Mouse (Mus musculus): Measurements from ENCODE around the gene Slc9a5.

Gene Slc9a5

DNA sequence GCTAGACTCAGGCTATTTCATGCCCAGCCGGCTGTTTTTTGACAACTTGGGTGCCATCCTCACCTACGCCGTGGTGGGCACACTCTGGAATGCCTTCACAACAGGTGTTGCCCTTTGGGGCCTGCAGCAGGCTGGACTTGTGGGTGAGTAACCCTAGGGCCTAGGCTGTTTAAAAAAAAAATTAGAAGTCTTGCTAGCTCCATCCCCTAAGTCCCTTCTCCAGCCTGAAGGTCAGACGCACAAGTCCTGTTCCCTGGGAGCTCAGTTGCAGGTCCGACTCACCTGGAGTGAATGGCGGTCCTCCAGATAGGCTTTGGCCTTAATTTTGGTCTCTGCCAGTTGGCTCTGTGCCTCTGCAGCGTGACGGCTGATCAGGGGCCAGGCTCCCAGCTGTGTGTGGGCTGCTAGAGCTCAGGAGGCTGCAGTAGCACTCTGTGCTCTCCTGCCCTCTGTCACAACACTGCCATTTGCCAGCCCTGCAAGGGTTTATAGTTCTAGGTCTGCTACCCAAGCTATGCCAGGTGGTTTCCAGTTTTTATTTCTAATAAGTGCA, 5.0 kb downstream of the Slc9a5 start:
- no peak for DNase-seq (ENCODE audit: low read depth, low spot score)

DNA sequence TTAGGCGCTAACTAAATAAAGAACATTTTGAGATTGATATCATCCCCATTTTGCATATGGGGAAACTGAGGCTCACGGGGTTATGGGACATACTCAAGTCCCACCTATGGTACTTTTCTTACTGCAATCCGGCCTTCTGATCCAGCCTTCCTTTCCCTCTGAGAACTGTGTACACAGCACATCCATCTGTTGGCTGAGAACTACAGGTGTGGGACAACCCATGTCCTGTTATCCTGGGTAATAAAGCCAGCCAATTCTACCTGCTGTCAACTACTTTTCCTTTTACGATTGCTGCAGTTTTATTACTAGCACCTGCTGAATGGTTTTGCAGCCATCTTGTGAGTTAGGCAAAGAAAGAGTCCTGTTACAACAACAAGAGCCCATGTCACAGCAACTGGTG, 5.9 kb downstream of the Slc9a5 start:
- DNase-seq (ENCODE audit: low read depth, low spot score) = no peak

DNA sequence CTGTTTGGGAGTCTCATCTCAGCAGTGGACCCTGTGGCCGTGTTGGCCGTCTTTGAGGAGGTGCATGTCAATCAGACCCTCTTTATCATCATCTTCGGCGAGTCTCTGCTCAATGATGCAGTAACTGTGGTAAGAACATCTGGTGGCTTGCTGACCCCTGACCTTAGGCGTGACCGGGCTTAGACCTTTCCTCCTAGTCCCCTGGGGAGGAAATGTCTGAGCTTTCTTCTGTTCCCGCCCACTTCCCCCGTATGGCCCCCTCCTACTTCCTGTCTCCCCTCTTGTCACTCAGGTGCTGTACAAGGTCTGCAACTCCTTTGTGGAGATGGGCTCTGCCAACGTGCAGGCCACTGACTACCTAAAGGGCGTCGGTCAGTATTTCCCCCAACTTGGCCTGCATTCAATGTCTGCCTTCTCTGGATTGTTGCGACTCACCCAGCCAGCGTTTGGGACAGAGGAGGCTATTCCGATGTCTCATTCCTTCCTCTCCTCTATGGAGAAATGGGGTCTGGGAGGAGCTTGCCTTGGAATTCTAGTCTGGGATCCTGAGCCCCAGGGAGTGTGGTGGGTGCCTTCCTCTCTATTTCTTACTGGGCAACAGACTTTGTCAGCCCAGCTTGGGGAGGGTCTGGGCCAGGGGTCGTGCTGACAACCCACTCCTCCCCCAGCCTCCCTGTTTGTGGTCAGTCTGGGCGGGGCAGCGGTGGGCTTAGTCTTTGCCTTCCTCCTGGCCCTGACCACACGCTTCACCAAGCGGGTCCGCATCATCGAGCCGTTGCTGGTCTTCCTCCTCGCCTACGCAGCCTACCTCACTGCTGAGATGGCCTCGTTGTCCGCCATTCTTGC, 6.8 kb downstream of the Slc9a5 start:
- DNase-seq (ENCODE audit: low read depth, low spot score) = peak; percentile 89

GRCm38 (mm10) chr8:105356681-105357080, 8.0 kb downstream of the Slc9a5 start:
- no peak for DNase-seq (ENCODE audit: low read depth, low spot score)

DNA sequence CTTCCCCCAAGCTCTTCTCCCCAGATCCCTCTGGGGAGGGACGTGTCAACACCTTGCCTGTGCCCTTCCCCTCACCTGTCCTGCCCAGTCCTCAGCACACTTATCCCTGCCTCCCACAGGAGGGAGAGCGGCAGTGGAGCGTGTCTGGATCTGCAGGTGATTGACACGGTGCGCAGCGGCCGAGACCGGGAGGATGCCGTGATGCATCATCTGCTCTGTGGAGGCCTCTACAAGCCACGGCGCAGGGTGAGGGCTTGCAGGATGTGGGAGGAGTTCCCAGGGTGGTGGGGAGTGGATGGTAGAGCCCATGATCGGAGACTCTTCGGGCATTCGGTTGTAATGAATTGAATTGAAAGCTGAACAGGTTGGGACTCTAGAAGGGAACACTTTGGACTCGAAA, 10.6 kb downstream of the Slc9a5 start:
- no peak for DNase-seq (ENCODE audit: low read depth, low spot score)

DNA sequence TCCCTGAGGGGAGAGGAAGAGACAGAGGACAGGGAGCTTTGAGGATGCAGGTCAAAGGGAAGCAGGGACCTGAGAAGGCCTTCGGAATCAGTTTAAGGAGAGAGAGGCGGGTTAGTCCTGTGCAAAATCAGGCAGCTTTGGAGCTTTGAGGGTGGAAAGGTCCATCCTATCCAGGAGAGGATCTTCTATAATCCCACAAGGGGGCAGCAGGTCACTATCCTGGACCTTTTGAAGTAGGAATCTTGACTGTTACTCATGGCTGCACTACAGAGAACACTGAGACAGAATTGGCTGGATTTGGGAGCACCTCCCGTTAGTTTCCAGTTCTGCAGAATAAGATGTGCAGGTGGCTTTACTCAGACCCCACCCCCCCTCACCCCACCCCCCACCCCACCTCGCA, 11.0 kb downstream of the Slc9a5 start:
- DNase-seq (ENCODE audit: low read depth, low spot score) = peak; percentile 82

DNA sequence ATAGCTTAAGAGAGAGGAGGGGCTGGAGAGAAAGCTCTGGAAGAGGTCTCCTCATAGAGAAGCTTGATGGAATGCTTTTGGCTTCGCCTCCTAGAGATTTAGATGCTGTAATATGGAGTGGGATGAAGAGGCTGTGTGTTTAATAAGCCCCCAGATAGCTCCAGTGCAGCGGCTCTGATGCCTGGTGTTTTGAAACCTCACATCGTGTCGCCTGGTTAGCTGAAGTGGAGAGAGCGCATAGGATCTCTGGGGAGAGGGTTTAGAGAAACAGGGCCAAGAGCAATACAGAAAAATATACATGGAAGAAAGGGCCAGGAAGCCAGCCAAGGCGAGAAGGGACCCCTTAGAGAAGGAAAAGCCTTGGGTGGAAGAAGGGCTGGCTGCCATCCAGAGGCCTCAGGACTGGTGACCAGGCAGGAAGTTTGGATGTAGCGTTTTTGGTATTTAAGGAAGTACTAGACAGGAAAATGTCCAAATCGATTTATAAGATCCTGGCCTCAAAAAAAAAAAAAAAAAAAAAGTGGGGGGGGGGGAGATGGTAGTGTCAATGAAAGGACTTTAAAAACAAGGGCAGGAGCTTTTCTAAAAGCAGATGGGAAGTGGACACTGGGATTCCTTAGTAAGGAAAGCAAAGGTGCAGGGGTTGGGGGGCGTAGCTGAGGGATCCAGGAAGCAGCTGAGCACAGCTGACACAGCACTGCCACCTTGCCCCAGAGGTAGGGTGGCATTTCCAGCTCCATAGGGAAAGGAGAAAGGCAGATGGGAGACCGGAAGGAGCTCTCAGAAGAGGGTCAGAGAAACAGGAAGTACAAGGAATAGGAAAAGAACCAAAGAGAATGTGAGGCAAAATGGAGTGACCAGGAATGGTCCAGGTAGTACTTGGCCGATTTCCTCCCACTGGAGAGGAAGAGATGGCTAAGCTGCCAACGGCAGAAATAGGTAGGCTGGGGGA, 13.4 kb downstream of the Slc9a5 start:
- DNase-seq (ENCODE audit: low read depth, low spot score) = no peak

DNA sequence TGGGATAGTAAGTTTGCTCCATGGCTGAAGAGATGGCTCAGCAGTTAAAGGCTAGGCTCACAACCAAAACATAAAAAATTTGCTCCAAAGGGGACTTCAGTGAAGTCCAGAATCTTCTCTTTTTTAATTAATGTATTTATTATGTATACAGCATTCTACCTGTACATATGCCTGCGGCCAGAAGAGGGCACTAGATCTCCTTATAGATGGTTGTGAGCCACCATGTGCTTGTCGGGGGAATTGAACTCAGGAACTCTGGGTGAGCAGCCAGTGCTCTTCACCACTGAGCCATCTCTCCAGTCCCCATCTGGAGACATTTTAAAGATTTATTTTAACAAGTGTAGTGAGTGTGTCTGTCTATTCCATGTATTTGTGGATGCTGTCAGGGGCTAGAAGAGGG, 18.5 kb downstream of the Slc9a5 start:
- peak; percentile 63 for DNase-seq (ENCODE audit: low read depth, low spot score)

DNA sequence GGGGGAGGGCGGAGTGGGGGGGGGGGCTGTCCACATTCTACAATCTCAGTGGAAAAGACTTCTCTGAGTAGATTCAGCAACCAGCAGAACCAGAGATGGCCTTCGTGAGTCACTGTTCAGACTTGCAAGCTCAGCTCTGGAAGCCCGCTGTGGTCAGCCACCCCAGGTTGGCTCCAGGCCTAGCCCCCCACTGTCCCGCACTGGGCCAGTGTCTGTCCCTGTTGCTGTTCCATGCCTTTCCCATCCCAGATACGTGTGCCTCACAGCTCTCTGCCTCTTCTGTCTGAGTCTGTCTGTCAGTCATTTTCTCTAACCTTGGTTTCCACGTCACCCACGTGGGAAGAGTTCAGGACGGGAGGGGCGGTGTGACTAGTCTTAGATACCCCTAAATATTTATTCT, 23.8 kb downstream of the Slc9a5 start:
- peak; percentile 87 for DNase-seq (ENCODE audit: low read depth, low spot score)

GRCm38 (mm10) chr8:105373032-105373431, 24.4 kb downstream of the Slc9a5 start, which contains the start of gene Plekhg4:
Gene Plekhg4, plus strand, starts transcription at chr8:105373274.
- peak; percentile 89 for DNase-seq (ENCODE audit: low read depth, low spot score)

- no peak for DNase-seq (ENCODE audit: low read depth, low spot score)
These were observed 25.9 kb downstream of the Slc9a5 start for GRCm38 (mm10) chr8:105374513-105374966.

DNA sequence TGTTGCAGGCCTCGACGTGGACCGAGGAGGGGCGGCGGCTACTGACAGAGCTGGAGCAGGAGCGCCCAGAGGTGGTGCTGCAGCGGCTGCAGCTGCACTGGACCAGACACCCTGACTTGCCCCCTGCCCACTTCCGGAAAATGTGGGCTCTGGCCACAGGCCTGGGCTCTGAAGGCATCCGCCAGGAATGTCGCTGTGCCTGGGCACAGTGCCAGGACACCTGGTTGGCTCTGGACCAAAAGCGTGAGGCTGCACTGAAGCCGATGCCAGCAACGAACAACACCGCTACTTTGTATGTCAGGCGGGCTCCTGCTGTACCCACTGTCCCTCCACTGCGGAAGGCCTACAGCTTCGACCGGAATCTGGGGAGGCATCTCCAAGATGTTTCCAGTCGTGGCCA, 30.0 kb downstream of the Slc9a5 start:
- no peak for DNase-seq (ENCODE audit: low read depth, low spot score)

DNA sequence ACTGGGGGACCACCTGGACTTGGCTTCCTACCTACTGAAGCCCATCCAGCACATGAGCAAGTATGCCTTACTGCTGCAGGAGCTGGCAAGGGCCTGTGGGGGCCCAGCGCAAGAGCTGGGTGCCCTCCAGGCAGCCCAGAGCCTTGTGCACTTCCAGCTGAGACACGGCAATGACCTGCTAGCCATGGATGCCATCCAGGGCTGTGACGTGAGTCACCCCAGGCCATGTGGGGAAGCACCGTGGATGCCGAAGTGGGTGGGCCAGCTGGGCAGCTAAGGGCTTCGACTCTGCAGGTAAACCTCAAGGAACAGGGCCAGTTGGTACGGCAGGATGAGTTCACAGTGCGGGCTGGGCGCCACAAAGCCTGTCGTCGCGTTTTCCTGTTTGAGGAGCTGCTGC, 31.7 kb downstream of the Slc9a5 start:
- DNase-seq (ENCODE audit: low read depth, low spot score) = no peak

DNA sequence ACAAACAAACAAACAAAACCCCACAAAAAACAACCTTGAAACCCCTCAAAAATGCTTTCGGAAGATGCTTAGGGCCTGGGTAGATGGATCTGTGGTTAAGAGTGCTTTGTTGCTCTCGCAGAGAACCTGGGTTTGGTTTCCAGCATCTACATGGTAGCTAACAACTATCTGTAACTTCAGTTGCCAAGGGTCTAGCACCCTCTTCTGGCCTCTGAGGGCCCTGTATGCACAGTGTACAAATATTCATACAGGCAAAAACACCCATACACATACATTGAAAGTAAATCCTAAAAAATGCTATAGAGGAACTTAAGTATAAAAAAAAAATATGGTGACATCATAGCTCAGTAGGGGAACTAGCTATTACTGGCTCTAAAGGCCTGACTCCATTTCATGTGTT, 35.4 kb downstream of the Slc9a5 start:
- no peak for DNase-seq (ENCODE audit: low read depth, low spot score)

- DNase-seq (ENCODE audit: low read depth, low spot score) = peak; percentile 97
These were observed 38.5 kb downstream of the Slc9a5 start for GRCm38 (mm10) chr8:105387151-105387550.

GRCm38 (mm10) chr8:105389096-105389495, 40.5 kb downstream of the Slc9a5 start:
- DNase-seq (ENCODE audit: low read depth, low spot score) = no peak

GRCm38 (mm10) chr8:105393089-105393787, 44.6 kb downstream of the Slc9a5 start:
- no peak for DNase-seq (ENCODE audit: low read depth, low spot score)

- DNase-seq (ENCODE audit: low read depth, low spot score) = no peak
These were observed 45.3 kb downstream of the Slc9a5 start for GRCm38 (mm10) chr8:105393915-105394314.

DNA sequence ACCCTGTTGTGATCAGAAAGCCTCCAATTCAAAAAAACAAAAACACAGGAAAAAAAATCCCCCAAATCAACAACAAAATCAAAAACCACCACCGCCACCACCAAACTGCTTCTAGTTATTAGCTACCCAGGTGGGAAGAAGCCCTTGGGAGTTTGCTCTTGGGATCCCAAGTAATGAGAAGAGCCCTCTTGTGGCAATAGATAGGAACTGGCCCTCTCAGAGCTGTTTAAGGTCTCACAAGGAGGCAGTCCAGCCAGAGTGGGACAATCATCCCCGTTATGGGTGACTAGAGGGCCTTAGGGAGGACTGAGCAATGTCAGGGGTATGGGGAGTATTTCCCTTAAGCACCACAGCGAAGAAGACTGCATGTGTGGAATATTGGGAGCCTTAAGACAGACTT, 49.1 kb downstream of the Slc9a5 start:
- DNase-seq (ENCODE audit: low read depth, low spot score) = peak; percentile 84

GRCm38 (mm10) chr8:105400016-105400415, 51.4 kb downstream of the Slc9a5 start:
- DNase-seq (ENCODE audit: low read depth, low spot score) = no peak

DNA sequence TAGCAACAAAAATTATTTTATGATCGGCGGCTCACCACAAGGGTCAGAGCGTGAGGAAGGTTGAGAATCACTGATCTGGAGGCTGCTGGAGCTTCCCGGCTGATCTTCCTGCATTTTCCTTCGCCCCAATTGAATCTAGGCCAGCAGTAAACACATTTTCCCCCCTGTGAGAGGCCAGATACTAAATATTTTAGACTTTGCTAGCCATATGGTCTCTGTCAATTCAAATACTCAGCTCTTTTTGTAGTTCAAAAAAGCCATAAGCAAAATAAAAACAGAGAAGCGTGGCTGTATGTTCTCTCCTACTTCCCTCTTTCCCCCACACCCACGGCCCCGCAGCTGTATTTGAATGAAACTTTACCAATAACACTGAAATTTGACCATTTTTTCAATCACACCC, 54.8 kb downstream of the Slc9a5 start:
- no peak for DNase-seq (ENCODE audit: low read depth, low spot score)

Data from 3T3-L1 (cell line).